Mouse (Mus musculus) liver, adult 2 months (tissue): ENCODE data around the gene Zfp46. TPM values are rescaled to one million over a fixed set of nuclear protein-coding genes. Genes with fewer than 3 reads are reported as not detected.

Experiments
- DNase-seq: peaks from one replicate; pipeline ENCODE4 v3.0.0-alpha.2; 2011; ENCODE audit warnings: low read depth, low spot score; ENCODE audit errors: extremely low read depth
- H3K27ac ChIP-seq: fragments of 200-500 bp; replicated peaks from 2 replicates; pipeline ENCODE4 v1.5.1; 2012; ENCODE audit warnings: low read depth, mild to moderate bottlenecking, control low read depth, inconsistent platforms, low read length; ENCODE audit not compliant: insufficient read depth
- H3K27me3 ChIP-seq: fragments of 200-500 bp; 2 replicates; pipeline ENCODE4 v1.6.1; 2012; ENCODE audit warnings: mild to moderate bottlenecking, moderate library complexity, low read length, inconsistent platforms; ENCODE audit not compliant: control insufficient read depth, insufficient read depth
- H3K36me3 ChIP-seq: fragments of 200-500 bp; 2 replicates; pipeline ENCODE4 v1.6.1; 2012; ENCODE audit warnings: low read length, inconsistent platforms; ENCODE audit not compliant: control insufficient read depth, insufficient read depth
- H3K4me1 ChIP-seq: fragments of 200-500 bp; 2 replicates; pipeline ENCODE4 v1.6.1; 2011; ENCODE audit warnings: low read length; ENCODE audit not compliant: control insufficient read depth, insufficient read depth
- H3K4me3 ChIP-seq: fragments of 200-500 bp; 2 replicates; pipeline ENCODE4 v1.5.1; 2011; ENCODE audit warnings: low read depth, mild to moderate bottlenecking, control low read depth, low read length, moderate library complexity; ENCODE audit not compliant: insufficient read depth
- H3K79me2 ChIP-seq: fragments of 200-500 bp; 2 replicates; pipeline ENCODE4 v1.6.1; 2012; ENCODE audit warnings: inconsistent platforms, mild to moderate bottlenecking, low read length, moderate library complexity; ENCODE audit not compliant: control insufficient read depth, insufficient read depth
- H3K9ac ChIP-seq: fragments of 200-500 bp; 2 replicates; pipeline ENCODE4 v1.6.1; 2012; ENCODE audit warnings: low read depth, mild to moderate bottlenecking, control low read depth, inconsistent platforms, low read length
- CTCF ChIP-seq: fragments of 200-500 bp; IDR thresholded peaks from 2 replicates; pipeline ENCODE4 v1.5.1; 2011; ENCODE audit warnings: low read depth, low read length, control low read depth
- POLR2A ChIP-seq: fragments of 200-500 bp; IDR thresholded peaks from 2 replicates; pipeline ENCODE4 v1.6.1; 2011; ENCODE audit warnings: low read length, control low read depth; ENCODE audit not compliant: insufficient read depth; ENCODE audit errors: extremely low read depth
- WGBS: fragments of 180-500 bp; shearing (Covaris S2); methylation state at CpG from one replicate; pipeline ENCODE4 v1.1.7; 2018; 5-methylcytosine and 5-hydroxymethylcytosine counted together
- polyA plus RNA-seq: library from polyadenylated mRNA; depleted of rRNA; stranded (reverse); fragments of >200 nt; gene quantifications from 2 replicates; pipeline ENCODE4 v1.2.3, GENCODE M21; 2012
- total RNA-seq: library from RNA; depleted of rRNA; stranded (reverse); fragments of >200 nt; gene quantifications from 2 replicates; pipeline ENCODE4 v1.2.3, GENCODE M21; 2014

Gene Zfp46
- total and polyA plus RNA-seq, 2 experiments, result 2.6 to 3.1 TPM

GRCm38 (mm10) chr4:136291692-136292091, 7.2 kb downstream of the Zfp46 start:
- Histone ChIP-seq H3K79me2 (peaks cover 1% of the 10 kb centered on the region; the same call in 1 of the 2 replicates), H3K27me3 (no peaks in the 10 kb centered on the region), H3K9ac (no peak overlapping the region), H3K4me3 (no peak overlapping the region), H3K27ac (no peak overlapping the region), H3K36me3 (peaks cover 24% of the 10 kb centered on the region), H3K4me1 (peaks cover 1% of the 10 kb centered on the region; the same call in 1 of the 2 replicates)
- no peak for TF ChIP-seq POLR2A
- TF ChIP-seq CTCF, result no peak
- no peak for DNase-seq
- WGBS, result 89% methylated on average over 6 of the region's 6 CpGs

- Histone ChIP-seq H3K36me3 (peaks cover 11% of the 10 kb centered on the region), H3K4me3 (no peak overlapping the region), H3K27me3 (no peaks in the 10 kb centered on the region), H3K9ac (no peak overlapping the region), H3K4me1 (no peaks in the 10 kb centered on the region), H3K27ac (no peak overlapping the region), H3K79me2 (no peaks in the 10 kb centered on the region)
- WGBS, result 74% methylated on average over 7 of the region's 7 CpGs
- no peak for DNase-seq
- no peak for TF ChIP-seq CTCF
- no peak for TF ChIP-seq POLR2A
These were observed 11.5 kb downstream of the Zfp46 start for GRCm38 (mm10) chr4:136295941-136296340.

- H3K27me3 ChIP-seq, result no peaks in the 10 kb centered on the region
- 12% methylated on average over 4 of the region's 4 CpGs for WGBS
- no peak overlapping the region for H3K27ac ChIP-seq
- no peak overlapping the region for H3K9ac ChIP-seq
- H3K79me2 ChIP-seq, result no peaks in the 10 kb centered on the region
- H3K4me1 ChIP-seq, result no peaks in the 10 kb centered on the region; the same call in 1 of the 2 replicates
- TF ChIP-seq CTCF, result no peak
- no peak for TF ChIP-seq POLR2A
- no peak overlapping the region for H3K4me3 ChIP-seq
- no peaks in the 10 kb centered on the region for H3K36me3 ChIP-seq
- peak; percentile 57 for DNase-seq
These were observed 18.0 kb downstream of the Zfp46 start for GRCm38 (mm10) chr4:136302462-136302861.

- no peaks in the 10 kb centered on the region for H3K27me3 ChIP-seq
- H3K9ac ChIP-seq, result no peak overlapping the region
- 69% methylated on average over 2 of the region's 2 CpGs for WGBS
- no peaks in the 10 kb centered on the region for H3K36me3 ChIP-seq
- no peak overlapping the region for H3K4me3 ChIP-seq
- TF ChIP-seq CTCF (no peak), POLR2A (no peak)
- H3K4me1 ChIP-seq, result no peaks in the 10 kb centered on the region; the same call in 1 of the 2 replicates
- H3K79me2 ChIP-seq, result no peaks in the 10 kb centered on the region
- no peak overlapping the region for H3K27ac ChIP-seq
- no peak for DNase-seq
These were observed 19.7 kb downstream of the Zfp46 start for GRCm38 (mm10) chr4:136304181-136304580.

- Histone ChIP-seq H3K36me3 (no peaks in the 10 kb centered on the region), H3K4me3 (no peak overlapping the region), H3K9ac (no peak overlapping the region), H3K27me3 (no peaks in the 10 kb centered on the region), H3K27ac (no peak overlapping the region), H3K4me1 (peaks cover 8% of the 10 kb centered on the region), H3K79me2 (peaks cover 15% of the 10 kb centered on the region; the same call in 1 of the 2 replicates)
- 78% methylated on average over 2 of the region's 2 CpGs for WGBS
- no peak for DNase-seq
- TF ChIP-seq POLR2A (no peak), CTCF (no peak)
These were observed 23.9 kb downstream of the Zfp46 start for GRCm38 (mm10) chr4:136308355-136308754.

GRCm38 (mm10) chr4:136309780-136310179, 25.3 kb downstream of the Zfp46 start:
- no peak for TF ChIP-seq POLR2A
- TF ChIP-seq CTCF, result no peak

More at GRCm38 (mm10) chr4:136309780-136310179, 25.3 kb downstream of the Zfp46 start:
- DNase-seq, result peak; percentile 84
- H3K79me2 ChIP-seq, result peaks cover 15% of the 10 kb centered on the region; the same call in 1 of the 2 replicates
- H3K4me3 ChIP-seq, result peak overlapping the region; percentile 88; the same call in 1 of the 2 replicates
- no peaks in the 10 kb centered on the region for H3K27me3 ChIP-seq
- WGBS, result 2% methylated on average over 11 of the region's 11 CpGs
- H3K27ac ChIP-seq, result peak overlapping the region; percentile 80
- H3K9ac ChIP-seq, result no peak overlapping the region
- H3K36me3 ChIP-seq, result no peaks in the 10 kb centered on the region
- peaks cover 8% of the 10 kb centered on the region for H3K4me1 ChIP-seq
